Mouse (Mus musculus) forebrain, embryonic 14.5 days (tissue): ENCODE measurements around the gene Usp33. TPM values are rescaled to one million over a fixed set of nuclear protein-coding genes. Genes with fewer than 3 reads are reported as not detected.

Experiments used
- ATAC-seq: fragments of 200-750 bp; cut with Nextera tagmentation; 2 replicates; pipeline ENCODE4 v1.8.0; 2017; ENCODE audit warnings: mild to moderate bottlenecking, moderate library complexity
- DNase-seq: peaks from one replicate; pipeline ENCODE4 v3.0.0-alpha.2; 2015; ENCODE audit warnings: low spot score
- H3K27ac ChIP-seq: fragments of 300-500 bp; sonication (generic); 2 replicates; pipeline ENCODE4 v1.5.1; 2014; ENCODE audit warnings: low read depth, mild to moderate bottlenecking, control low read depth, low read length, moderate library complexity
- H3K27me3 ChIP-seq: fragments of 300-500 bp; sonication (generic); replicated peaks from 2 replicates; pipeline ENCODE4 v1.6.1; 2014; ENCODE audit warnings: low read length, control low read depth, mixed read lengths; ENCODE audit not compliant: control insufficient read depth, insufficient read depth
- H3K36me3 ChIP-seq: fragments of 300-500 bp; sonication (generic); 2 replicates; pipeline ENCODE4 v1.6.1; 2014; ENCODE audit warnings: low read length, control low read depth; ENCODE audit not compliant: control insufficient read depth, insufficient read depth
- H3K4me1 ChIP-seq: fragments of 300-500 bp; sonication (generic); 2 replicates; pipeline ENCODE4 v1.6.1; 2014; ENCODE audit warnings: antibody characterized with exemption, low read length, control low read depth; ENCODE audit not compliant: control insufficient read depth, insufficient read depth
- H3K4me2 ChIP-seq: fragments of 300-500 bp; sonication (generic); 2 replicates; pipeline ENCODE4 v1.6.1; 2014; ENCODE audit warnings: mild to moderate bottlenecking, control low read depth, low read length
- H3K4me3 ChIP-seq: fragments of 300-500 bp; sonication (generic); 2 replicates; pipeline ENCODE4 v1.5.1; 2014; ENCODE audit warnings: low read depth, low read length, control low read depth
- H3K9ac ChIP-seq: fragments of 300-500 bp; sonication (generic); 2 replicates; pipeline ENCODE4 v1.6.1; 2014; ENCODE audit warnings: mild to moderate bottlenecking, low read length, control low read depth, moderate library complexity
- H3K9me3 ChIP-seq: fragments of 300-500 bp; sonication (generic); replicated peaks from 2 replicates; pipeline ENCODE4 v1.6.1; 2016; ENCODE audit warnings: low read length, control low read depth, mixed read lengths; ENCODE audit not compliant: control insufficient read depth
- WGBS: fragments of 180-500 bp; shearing (Covaris S2); extraction: QIAGEN DNeasy Blood & Tissue Kit; methylation state at CpG from one replicate; pipeline ENCODE4 v1.1.7; 2014; 5-methylcytosine and 5-hydroxymethylcytosine counted together
- polyA plus RNA-seq: library from polyadenylated mRNA; unstranded; fragments of >200 nt; fragmentation: Nextera tagmentation; extraction: Ambion mirVana; gene quantifications from 2 replicates; pipeline ENCODE4 v1.2.1, GENCODE M21; 2014

Gene Usp33
- polyA plus RNA-seq, 1 experiment from 2014 or later = 85.4 TPM

DNA sequence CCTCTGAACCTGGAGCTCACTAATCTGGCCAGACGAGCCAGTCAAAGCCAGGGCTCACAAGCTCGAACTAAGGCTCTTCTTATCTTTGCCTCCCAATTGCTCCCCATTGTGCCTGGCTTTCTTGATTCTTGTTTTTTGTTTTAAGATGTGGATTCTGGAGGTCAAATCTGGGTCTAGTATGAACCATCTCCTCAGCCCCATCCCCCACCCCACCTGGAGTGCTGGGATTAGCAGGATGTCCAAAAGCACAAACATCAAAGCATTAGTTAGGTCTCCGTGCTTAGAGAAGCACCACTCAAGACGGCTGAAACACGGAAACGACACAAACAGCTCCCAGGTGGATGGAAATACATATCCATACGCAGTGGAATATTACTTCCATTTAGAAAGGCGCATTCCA is 10.2 kb upstream of the Usp33 start:
- Histone ChIP-seq H3K9ac (no peak overlapping the region), H3K9me3 (no peaks in the 10 kb centered on the region), H3K27ac (no peak overlapping the region), H3K4me3 (no peak overlapping the region), H3K27me3 (no peaks in the 10 kb centered on the region), H3K36me3 (peaks cover 54% of the 10 kb centered on the region), H3K4me1 (peaks cover 5% of the 10 kb centered on the region; the same call in 1 of the 2 replicates), H3K4me2 (no peak overlapping the region)
- ATAC-seq = no peak
- 85% methylated on average over 8 of the region's 8 CpGs for WGBS
- no peak for DNase-seq

GRCm38 (mm10) chr3:152339862-152340557 is 6.3 kb upstream of the Usp33 start, which contains the start of gene Miga1:
Gene Miga1, minus strand, starts transcription at chr3:152340407.
- 2% methylated on average over 54 of the region's 54 CpGs for WGBS
- DNase-seq = peak; percentile 91
- Histone ChIP-seq H3K36me3 (peaks cover 27% of the 10 kb centered on the region), H3K27ac (peak within 1 kb of the TSS; percentile 71; the same call in 1 of the 2 replicates), H3K9ac (peak within 1 kb of the TSS; percentile 70), H3K4me2 (peak within 1 kb of the TSS; percentile 56), H3K9me3 (no peaks in the 10 kb centered on the region), H3K27me3 (no peaks in the 10 kb centered on the region), H3K4me3 (peak within 1 kb of the TSS; percentile 79), H3K4me1 (peaks cover 5% of the 10 kb centered on the region; the same call in 1 of the 2 replicates)
- peak; percentile 97 for ATAC-seq

- H3K27me3 ChIP-seq = no peaks in the 10 kb centered on the region
- no peak overlapping the region for H3K4me3 ChIP-seq
- H3K9ac ChIP-seq = no peak overlapping the region
- no peak for ATAC-seq
- H3K4me1 ChIP-seq = peaks cover 11% of the 10 kb centered on the region
- no peak overlapping the region for H3K27ac ChIP-seq
- no peak for DNase-seq
- H3K36me3 ChIP-seq = no peaks in the 10 kb centered on the region
- no peak overlapping the region for H3K4me2 ChIP-seq
- H3K9me3 ChIP-seq = no peaks in the 10 kb centered on the region
- 89% methylated on average over 15 of the region's 15 CpGs for WGBS
Measured at GRCm38 (mm10) chr3:152342961-152343517, 3.2 kb upstream of the Usp33 start.

- H3K36me3 ChIP-seq = no peaks in the 10 kb centered on the region
- peak overlapping the region; percentile 67 for H3K4me3 ChIP-seq
- under 1% methylated on average over 49 of the region's 54 CpGs for WGBS
- DNase-seq = peak; percentile 37
- H3K9me3 ChIP-seq = no peaks in the 10 kb centered on the region
- no peak; the same call in 1 of the 2 replicates for ATAC-seq
- peaks cover 6% of the 10 kb centered on the region for H3K4me1 ChIP-seq
- H3K4me2 ChIP-seq = peak overlapping the region; percentile 63
- peak overlapping the region; percentile 85 for H3K9ac ChIP-seq
- H3K27ac ChIP-seq = peak overlapping the region; percentile 71
- H3K27me3 ChIP-seq = no peaks in the 10 kb centered on the region
Measured at GRCm38 (mm10) chr3:152346633-152347141, 409 bp downstream of the Usp33 start.

GRCm38 (mm10) chr3:152347227-152347626 is 949 bp downstream of the Usp33 start:
- DNase-seq = no peak
- WGBS = 46% methylated on average over 3 of the region's 3 CpGs
- no peak overlapping the region for H3K27ac ChIP-seq

DNA sequence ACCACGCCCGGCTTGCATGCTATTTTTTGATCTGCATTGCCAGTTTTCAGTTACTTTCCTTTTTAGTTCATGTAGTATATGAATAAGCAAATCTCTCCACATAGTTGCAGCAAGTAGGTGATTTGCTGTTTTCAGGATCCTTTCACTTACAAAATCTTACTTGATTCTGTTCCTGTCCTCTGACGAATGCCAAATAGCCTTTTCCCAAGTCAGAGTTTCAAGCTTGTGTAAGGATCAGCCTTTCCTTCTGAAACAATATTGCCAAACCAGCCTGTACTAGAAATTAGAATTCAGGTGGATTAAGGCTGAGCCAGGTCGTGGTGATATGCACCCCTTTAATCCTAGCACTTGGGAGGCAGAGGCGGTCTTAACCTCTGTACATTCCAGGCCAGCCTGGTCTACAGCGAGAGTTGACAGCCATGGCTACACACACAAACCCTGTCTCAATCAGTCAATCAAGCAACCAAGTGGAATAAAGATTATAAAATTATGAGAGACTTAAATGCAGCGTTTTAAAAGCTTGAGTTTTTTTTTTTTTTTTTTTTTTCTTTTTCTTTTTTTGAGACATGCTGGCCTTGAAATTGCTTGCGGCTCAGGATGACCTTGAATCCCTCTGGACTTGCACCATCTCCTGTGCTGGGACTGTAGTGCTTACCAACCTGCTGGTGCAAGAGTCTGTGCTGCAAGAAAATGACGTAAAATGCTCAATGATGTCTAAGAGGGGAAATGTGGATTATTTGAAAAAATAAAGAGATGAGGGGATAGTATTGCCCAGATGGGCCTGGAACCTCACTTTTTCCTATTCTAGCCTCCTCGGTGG is 1.9 kb downstream of the Usp33 start:
- no peaks in the 10 kb centered on the region for H3K27me3 ChIP-seq
- H3K4me1 ChIP-seq = peaks cover 6% of the 10 kb centered on the region
- no peak overlapping the region for H3K4me2 ChIP-seq
- 92% methylated on average over 10 of the region's 10 CpGs for WGBS
- no peak for ATAC-seq
- no peaks in the 10 kb centered on the region for H3K9me3 ChIP-seq
- no peak overlapping the region for H3K4me3 ChIP-seq
- no peak for DNase-seq
- no peaks in the 10 kb centered on the region for H3K36me3 ChIP-seq
- no peak overlapping the region for H3K9ac ChIP-seq
- no peak overlapping the region for H3K27ac ChIP-seq

More at GRCm38 (mm10) chr3:152347227-152347626, 949 bp downstream of the Usp33 start:
- Histone ChIP-seq H3K9ac (peak overlapping the region; percentile 85), H3K4me2 (peak overlapping the region; percentile 63), H3K4me3 (peak overlapping the region; percentile 67), H3K4me1 (peaks cover 6% of the 10 kb centered on the region), H3K9me3 (no peaks in the 10 kb centered on the region), H3K27me3 (no peaks in the 10 kb centered on the region), H3K36me3 (no peaks in the 10 kb centered on the region)
- ATAC-seq = no peak

- Histone ChIP-seq H3K27ac (no peak overlapping the region), H3K9ac (no peak overlapping the region), H3K27me3 (no peaks in the 10 kb centered on the region), H3K9me3 (no peaks in the 10 kb centered on the region), H3K4me2 (no peak overlapping the region), H3K36me3 (no peaks in the 10 kb centered on the region), H3K4me1 (peaks cover 6% of the 10 kb centered on the region), H3K4me3 (no peak overlapping the region)
- ATAC-seq (no peak), DNase-seq (no peak)
- WGBS = 88% methylated on average over 3 of the region's 3 CpGs
Measured at GRCm38 (mm10) chr3:152350431-152350830, 4.2 kb downstream of the Usp33 start.

DNA sequence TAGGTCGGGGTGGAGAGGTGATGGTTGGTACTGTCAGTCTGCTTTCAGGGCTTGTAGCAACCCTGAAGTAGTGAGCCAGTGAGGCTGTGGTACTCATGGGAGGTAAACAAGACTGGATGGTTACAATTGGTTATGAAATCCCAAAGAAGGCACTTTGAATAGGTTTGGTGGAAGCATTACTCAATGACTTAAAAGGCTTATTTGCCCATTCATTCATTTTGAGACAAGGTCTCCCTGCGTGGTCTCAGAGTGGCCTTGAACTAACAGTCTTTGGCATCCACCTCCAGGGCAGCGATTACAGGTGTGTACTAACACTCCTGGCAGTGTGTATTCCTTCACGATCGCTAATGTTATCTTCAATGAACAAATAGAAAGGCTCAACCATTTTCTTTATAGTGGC is 4.7 kb downstream of the Usp33 start:
- no peaks in the 10 kb centered on the region for H3K36me3 ChIP-seq
- 88% methylated on average over 5 of the region's 5 CpGs for WGBS
- no peak overlapping the region for H3K4me2 ChIP-seq
- H3K9me3 ChIP-seq = no peaks in the 10 kb centered on the region
- DNase-seq (no peak), ATAC-seq (no peak)
- peaks cover 6% of the 10 kb centered on the region for H3K4me1 ChIP-seq
- no peak overlapping the region for H3K4me3 ChIP-seq
- H3K9ac ChIP-seq = no peak overlapping the region
- no peaks in the 10 kb centered on the region for H3K27me3 ChIP-seq
- H3K27ac ChIP-seq = no peak overlapping the region
